Mouse (Mus musculus) cerebral cortex, adult 2 months (tissue): Measurements from ENCODE around the gene Adat3.

Experiments used
- WGBS: fragments of 180-500 bp; shearing (Covaris S2); methylation state at CpG from one replicate; pipeline ENCODE4 v1.1.7; 2018; 5-methylcytosine and 5-hydroxymethylcytosine counted together

Gene Adat3

DNA sequence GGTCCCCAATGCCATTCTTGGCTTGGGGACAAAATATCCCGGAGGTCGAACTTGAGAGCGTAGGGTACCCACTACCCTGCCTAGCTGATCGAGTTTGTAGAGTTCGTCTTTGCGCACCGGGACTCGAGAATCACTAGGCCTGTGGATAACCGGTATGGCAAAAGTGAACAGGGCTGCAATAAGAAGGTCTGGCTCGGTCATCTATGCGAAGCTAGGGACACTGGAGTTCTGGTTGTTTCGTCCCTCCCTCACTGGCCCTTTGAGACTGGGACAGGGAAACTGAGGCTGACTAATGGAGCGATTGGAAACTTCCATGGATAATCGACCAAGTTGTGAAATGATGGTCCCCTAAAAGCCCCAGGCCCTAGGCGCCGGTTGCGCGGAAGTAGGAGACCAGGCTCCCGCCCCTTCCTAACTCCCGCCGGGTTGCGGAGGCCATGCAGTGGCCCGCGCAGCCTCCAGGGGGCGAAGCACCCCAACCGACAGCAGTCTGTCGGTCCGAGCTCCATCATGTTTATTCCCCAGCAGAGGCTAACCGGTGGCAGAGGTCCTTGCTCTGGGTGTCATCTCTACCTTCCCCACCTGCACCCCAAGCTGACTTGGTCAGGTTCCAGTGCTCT, 24.4 kb upstream of the Adat3 start:
- 2% methylated on average over 29 of the region's 29 CpGs for WGBS

DNA sequence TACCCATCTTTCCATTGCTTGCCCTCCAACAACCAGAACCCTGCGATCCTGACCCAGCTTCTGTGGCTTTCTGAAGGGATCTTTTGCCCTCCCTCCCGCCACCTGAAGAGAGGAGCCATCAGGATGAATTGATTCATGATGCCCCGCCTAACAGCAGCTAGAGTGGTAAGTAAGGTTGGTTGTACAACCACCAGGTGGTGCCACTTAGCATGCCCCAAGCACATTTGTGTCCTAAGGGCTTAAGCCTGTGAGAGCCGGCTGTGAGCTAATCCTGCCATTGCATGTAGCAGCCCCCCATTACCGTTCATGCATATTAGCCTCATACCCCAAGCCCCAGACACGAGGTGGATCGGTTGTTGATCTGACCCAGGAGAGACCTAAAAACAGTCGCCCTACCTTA, 23.8 kb upstream of the Adat3 start:
- 8% methylated on average over 8 of the region's 8 CpGs for WGBS

DNA sequence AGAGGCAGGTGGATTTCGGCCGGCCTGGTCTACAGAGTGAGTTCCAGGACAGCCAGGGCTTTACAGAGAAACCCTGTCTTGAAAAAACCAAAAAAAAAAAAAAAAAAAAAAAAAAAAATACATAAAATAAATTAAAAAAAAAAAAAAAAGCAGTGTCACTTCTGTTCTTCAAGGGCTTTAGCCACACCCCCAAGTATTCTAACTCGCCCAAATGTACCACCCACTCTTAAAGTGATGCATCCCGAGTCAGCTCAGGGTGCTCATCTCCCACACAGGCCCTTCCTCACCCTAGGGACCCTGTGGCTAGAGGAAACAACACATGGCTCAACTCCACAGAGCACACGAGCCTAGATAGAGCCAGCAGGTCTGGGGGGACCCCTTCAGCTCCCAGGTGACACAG, 19.6 kb upstream of the Adat3 start:
- WGBS = 68% methylated on average over 5 of the region's 5 CpGs

GRCm38 (mm10) chr10:80584045-80584488, 18.6 kb upstream of the Adat3 start:
- WGBS = 55% methylated on average over 12 of the region's 12 CpGs

DNA sequence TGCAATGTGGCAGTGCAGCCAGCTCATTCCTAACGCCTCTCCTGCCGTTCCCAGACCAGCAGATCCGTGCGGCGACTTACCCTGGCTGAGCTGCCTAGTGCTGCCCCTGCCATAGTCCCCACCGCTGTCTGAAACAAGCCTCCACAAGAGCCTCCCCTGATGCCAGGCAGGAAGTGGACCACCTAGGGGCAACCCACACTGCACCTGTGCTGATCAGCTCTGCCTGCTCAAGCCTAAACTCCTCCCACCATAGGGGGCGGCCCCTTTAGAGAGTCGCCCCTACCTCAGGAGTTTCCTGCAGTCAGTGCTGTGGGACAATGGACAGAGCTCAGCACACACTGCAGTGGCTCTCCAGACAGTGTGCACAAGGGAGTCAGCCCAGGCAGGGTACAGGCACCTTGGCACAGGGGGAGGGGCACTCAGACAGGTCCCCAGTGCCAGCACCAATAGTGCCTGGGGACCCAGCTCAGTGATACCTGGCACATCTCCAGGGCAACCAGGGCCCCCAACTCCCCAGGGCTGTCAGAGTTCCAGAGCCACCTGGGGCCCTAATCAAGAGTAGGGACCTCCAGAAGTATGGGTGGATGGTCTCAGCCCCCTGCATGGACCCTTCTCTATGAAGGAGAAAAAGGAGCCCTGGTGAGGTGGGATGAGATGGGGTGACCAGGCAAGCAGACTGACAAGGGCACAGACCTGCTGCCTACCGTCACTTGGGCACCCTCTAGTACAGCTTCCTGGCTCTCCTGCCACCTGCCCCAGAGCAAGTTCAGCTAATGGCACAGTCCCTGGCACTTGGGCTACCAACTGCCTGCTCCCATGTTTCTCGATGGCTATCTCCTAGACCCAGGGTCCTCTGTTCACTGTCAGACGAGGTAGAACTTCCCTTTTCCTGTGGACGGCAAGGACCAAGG, 17.8 kb upstream of the Adat3 start:
- 57% methylated on average over 12 of the region's 12 CpGs for WGBS

DNA sequence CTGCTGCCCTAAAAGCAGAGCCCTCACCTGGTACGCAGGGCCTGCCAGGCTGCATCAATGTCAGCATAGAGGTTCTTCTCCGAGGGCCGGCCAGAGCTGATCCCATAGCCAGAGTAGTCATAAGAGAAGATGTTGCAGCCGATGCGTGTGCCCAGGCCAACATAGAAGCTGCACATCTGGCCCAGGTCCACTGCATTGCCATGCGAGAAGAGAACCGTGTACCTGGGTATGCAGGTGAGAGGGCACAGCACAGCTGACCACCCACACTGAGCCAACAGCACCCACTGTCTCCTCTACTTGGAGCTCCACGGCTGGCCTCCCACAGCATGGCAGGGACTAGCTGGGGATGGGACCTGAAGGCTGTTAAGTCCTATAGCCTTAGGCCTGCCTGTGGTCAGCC, 17.1 kb upstream of the Adat3 start:
- WGBS = 74% methylated on average over 8 of the region's 8 CpGs

DNA sequence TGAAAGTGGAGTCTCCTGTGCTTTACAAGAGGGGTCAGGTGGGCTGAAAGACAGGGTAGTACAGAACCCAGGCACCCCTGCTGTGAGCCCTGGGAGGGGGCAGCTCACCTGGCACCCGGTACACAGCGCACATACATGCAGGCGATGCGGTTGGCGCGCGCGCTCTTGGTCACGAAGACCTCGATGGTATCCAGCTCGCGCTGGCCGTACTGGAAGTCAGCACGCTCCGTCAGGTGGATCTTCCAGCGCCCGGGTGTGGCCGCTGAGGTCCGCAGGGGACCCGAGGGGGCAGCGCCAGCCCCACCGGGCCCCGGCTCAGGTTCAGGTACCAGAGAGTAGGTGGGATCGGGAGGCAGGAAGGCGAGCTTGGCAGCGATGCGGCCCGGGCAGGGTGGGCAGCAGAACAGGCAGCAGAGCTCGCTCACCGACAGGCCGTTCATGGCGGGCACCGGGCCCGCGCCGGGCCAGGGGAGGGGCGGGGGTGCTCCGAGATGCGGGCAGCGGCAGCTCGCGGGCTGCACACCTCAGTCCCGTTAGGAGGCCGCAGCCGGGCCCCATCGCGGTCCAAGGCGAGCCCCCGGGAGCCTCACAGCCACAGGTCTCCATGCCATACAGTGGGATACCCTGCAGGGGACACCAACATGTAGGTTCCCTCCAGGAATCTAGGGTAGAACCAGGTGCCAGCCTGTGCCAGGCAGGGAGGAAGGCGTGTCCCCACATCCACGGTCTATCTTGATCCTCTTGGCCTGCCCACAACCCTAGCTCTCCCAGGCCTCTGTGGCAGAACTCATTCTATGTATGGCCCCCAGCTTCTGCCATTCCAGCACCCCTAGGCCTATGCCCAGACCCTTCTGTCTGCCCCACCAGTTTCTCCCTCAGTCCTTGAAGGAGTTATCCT, 16.0 kb upstream of the Adat3 start:
- 91% methylated on average over 49 of the region's 51 CpGs for WGBS

DNA sequence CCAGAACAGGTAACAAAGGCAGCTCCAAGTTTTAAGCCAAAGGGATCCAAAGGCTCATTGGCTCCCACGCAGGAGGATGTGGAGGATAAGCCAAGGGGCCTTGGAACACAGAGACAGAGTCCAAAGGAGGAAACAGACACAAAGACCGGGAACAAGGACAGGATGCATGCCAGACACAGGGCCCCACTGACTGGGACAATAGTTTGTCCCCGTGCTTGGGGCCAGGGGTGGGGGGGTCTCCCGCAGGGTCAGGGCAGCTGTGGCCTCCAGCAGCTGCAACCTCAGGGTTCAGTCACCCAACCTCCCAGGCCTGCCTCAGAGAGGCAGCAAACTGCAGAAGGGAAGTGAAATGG, 15.4 kb upstream of the Adat3 start:
- 25% methylated on average over 4 of the region's 4 CpGs for WGBS

GRCm38 (mm10) chr10:80589127-80589878, 13.4 kb upstream of the Adat3 start:
- 7% methylated on average over 12 of the region's 12 CpGs for WGBS

GRCm38 (mm10) chr10:80589879-80590854, 12.5 kb upstream of the Adat3 start, which contains the start of gene Abhd17a:
TSS of gene Abhd17a (minus strand) at chr10:80590341.
- under 1% methylated on average over 73 of the region's 73 CpGs for WGBS

DNA sequence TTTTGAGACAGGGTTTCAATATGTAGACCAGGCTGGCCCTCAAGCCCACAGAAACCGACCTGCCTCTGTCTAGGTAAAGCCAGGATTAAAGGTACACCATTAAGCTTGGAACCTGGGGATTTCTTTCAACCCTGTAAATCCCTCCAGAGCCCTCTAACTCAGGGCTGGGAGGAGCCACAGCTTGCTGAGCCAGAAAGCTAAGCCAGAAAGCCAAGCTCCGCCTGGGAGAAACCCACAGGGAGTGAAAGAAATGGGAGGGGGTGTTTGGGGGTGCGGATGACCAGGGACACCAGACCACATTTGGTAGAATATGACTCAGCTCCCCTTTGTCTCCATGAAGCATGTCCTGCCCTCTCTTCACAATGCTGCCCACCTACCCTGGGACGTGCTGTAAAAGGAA, 6.4 kb upstream of the Adat3 start:
- 58% methylated on average over 4 of the region's 4 CpGs for WGBS

DNA sequence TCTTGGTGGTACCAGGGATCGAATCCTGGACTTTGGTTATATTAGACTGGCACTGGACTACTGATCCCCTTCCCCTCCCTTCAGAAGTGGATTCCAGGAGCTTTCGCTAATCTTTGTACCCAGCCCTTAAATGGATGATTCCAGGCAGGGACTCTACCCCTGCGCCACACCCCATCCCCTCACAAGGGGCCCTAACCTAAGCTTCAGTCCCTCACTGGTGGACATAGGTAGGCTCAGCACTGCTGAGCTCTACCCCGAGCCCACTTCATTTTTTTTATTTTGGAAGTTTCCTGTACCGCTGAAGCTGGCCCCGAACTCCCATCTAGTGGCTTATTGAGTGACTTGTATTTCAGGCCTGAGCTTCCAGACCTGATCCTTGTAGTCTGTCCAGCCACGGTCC, 684 bp downstream of the Adat3 start:
- WGBS = 24% methylated on average over 7 of the region's 7 CpGs

DNA sequence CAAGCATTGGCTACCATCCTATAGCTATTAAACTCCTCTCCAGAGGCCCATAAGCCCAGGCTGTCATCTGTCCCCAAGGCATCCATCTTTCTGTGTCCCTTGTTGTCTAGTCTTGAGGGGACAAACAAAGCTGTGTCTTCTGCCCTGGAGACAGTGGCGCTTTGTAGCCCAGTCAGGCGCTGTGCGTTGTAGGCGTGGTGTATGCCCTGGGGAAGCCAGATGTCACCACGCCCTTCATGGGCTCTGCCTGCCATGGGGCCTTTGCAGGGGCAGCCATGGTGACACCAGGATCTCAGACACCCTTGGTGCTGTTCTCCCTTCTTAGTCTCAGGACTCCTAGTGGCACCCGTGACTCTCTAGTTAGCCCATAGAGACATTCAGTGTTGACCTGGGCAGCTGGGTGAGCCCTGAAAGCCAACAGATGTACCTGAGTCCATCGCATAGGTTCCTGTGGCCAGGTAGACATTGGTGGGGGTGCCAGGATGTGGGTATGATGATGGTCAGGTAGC, 1.4 kb downstream of the Adat3 start:
- 83% methylated on average over 7 of the region's 7 CpGs for WGBS

DNA sequence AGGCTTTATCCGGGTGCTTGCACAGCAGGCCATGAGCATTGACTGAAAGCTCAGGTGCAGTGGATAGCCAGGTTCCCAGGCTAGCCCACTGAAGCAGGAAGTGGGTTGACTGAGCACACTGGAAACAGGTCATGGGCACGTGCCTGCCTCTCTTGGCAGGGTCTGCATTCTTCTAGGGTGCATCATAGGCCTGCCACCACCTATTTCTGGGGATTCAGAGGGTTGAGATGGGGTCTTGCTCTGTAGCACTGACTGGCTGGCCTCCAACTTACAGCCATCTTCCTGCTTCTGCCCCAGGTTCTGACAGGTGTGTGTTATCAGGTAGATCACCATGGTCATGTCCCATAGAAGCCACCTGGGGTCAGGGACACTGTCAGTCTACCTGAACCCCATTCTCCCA, 2.3 kb downstream of the Adat3 start:
- 73% methylated on average over 2 of the region's 2 CpGs for WGBS

DNA sequence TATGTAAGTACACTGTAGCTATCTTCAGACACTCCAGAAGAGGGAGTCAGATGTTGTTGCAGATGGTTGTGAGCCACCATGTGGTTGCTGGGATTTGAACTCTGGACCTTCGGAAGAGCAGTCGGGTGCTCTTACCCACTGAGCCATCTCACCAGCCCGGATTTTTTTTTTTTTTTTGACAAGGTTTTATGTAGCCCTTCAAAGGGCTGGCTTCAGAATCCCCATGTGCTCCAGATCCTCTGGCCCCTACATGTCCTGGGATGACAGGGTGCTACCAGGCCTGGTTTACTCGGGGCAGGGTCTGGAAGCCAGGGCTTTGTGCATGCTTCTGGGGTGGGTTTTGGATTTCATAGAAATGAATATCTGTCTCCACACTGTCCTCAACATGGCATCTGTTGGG, 3.0 kb downstream of the Adat3 start, which contains the start of gene Gm49322:
Gene Gm49322, plus strand, starts transcription at position 301 of the 400 bp plus-strand sequence.
- WGBS = 80% methylated on average over 4 of the region's 4 CpGs

DNA sequence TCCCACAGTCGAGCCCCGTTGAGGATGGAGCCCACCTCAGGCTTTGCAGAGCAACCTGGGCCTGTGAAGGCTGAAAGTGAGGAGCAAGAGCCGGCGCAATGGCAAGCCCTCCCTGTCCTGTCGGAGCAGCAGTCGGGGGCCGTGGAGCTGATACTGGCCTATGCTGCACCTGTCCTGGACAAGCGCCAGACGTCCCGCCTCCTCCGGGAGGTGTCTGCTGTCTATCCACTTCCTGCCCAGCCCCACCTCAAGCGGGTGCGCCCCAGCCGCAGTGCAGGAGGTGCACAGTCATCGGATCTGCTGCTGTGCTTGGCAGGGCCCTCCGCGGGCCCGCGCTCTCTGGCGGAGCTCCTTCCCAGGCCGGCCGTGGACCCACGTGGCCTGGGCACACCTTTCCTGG, 3.6 kb downstream of the Adat3 start:
- WGBS = 92% methylated on average over 23 of the region's 23 CpGs

DNA sequence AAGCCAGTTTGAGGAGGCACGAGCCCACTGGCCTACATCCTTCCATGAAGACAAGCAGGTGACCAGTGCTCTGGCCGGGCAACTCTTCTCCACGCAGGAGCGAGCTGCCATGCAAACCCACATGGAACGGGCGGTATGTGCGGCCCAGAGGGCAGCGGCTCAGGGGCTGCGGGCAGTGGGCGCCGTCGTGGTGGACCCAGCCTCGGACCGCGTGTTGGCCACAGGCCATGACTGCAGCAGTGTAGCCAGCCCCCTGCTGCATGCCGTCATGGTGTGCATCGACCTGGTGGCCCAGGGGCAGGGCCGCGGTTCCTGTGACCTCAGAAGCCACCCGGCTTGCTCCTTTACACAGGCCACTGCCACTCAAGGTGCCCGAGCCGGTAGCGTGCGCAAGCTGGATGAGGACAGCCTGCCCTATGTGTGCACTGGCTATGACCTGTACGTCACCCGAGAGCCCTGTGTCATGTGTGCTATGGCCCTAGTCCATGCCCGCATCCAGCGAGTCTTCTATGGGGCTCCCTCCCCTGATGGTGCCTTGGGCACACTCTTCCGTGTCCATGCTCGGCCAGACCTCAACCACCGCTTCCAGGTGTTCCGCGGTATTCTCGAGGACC, 4.2 kb downstream of the Adat3 start:
- WGBS = 95% methylated on average over 34 of the region's 34 CpGs

- 86% methylated on average over 3 of the region's 3 CpGs for WGBS
Observed at GRCm38 (mm10) chr10:80608435-80608834, 5.8 kb downstream of the Adat3 start.

DNA sequence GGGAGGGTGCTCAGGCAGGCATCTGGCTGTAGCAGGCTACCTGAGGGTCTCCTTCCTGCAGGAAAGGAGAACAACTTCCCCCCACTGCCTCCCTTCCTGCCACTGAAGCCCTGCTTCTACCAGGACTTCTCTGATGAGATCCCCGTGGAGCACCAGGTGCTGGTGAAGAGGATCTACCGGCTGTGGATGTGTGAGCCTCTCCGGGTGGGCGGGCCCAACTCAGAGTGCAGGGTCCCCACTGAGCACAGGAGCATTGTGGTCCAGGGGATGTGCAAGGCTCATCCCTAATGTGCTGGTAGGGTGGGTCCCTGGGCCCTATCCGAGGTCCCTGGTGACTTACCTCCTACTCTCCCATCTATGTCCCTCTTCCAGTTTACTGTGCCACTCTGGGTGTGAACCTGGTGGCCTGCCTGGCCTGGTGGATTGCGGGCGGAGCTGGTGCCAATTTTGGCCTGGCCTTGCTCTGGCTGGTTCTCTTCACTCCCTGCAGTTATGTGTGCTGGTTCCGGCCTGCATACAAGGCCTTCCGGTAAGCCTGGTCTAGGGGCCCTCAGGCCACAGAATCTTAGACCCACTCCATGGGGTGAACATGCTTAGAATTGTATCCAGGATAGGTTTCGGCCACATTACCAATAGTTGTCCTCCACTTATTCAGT, 6.7 kb downstream of the Adat3 start:
- 91% methylated on average over 10 of the region's 10 CpGs for WGBS
